Mouse (Mus musculus): ENCODE results near the gene Gm20379. TPM values are rescaled to one million over a fixed set of nuclear protein-coding genes. Genes with fewer than 3 reads are reported as not detected.

Gene Gm20379
- polyA plus RNA-seq, 1 experiment from 2014 or later = 0.74 TPM

DNA sequence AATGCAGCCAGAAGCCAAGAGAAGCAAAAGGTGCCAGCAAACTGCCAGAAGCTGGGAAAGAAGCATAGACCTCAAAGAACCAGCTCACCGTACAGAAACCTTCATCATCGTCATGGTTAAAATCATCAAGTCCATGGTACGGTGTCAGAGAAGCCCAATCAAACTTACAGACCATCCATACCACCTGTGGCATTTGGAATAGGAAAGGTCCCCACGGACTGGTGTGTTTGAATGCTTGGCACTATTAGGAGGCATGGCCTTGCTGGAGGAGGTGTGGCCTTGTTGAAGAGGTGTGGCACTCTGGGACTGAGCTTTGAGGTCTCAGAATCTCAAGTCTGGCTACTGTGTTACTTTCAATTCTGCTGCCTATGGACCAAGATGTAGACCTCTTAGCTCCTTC lies 9.3 kb upstream of the Gm20379 start:
- no peak for DNase-seq (ENCODE audit: low spot score, missing footprints)
- ATAC-seq (ENCODE audit: low FRiP score) = no peak
- Histone ChIP-seq H3K27me3 (ENCODE audit: control insufficient read depth, insufficient read depth, low read length) (no peaks in the 10 kb centered on the region), H3K4me2 (no peak overlapping the region), H3K4me3 (ENCODE audit: low read depth, low read length) (no peak overlapping the region), H3K27ac (ENCODE audit: low read depth, low read length) (no peak overlapping the region), H3K4me1 (ENCODE audit: control insufficient read depth, insufficient read depth, low read length) (no peaks in the 10 kb centered on the region), H3K36me3 (ENCODE audit: control insufficient read depth, insufficient read depth, low read length) (no peaks in the 10 kb centered on the region), H3K9ac (ENCODE audit: low read length) (no peak overlapping the region), H3K9me3 (ENCODE audit: control insufficient read depth, low read length) (no peaks in the 10 kb centered on the region)
- WGBS = 93% methylated on average over 4 of the region's 4 CpGs

DNA sequence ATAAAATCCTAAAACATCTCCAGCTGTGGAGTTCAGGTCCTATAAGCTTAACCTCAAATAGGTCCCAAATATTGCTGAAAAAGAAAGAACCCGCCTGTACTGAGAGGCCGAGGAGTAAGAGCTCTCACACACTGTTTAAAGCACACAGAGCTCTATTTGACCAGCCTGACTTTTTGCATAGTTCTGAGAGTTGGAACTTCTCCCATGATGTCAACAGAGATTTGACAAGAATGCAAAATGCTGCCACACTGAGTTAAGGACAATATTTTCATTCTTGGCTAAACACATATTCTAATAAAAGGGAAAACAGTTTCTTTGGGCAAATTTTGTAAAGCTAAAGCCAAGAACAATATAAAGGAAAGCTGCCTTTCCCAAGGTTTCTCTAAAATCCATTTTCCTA lies 8.8 kb upstream of the Gm20379 start:
- Histone ChIP-seq H3K4me2 (no peak overlapping the region), H3K4me1 (ENCODE audit: control insufficient read depth, insufficient read depth, low read length) (no peaks in the 10 kb centered on the region), H3K9me3 (ENCODE audit: control insufficient read depth, low read length) (no peaks in the 10 kb centered on the region), H3K9ac (ENCODE audit: low read length) (no peak overlapping the region), H3K36me3 (ENCODE audit: control insufficient read depth, insufficient read depth, low read length) (no peaks in the 10 kb centered on the region), H3K27me3 (ENCODE audit: control insufficient read depth, insufficient read depth, low read length) (no peaks in the 10 kb centered on the region), H3K4me3 (ENCODE audit: low read depth, low read length) (no peak overlapping the region), H3K27ac (ENCODE audit: low read depth, low read length) (no peak overlapping the region)
- 92% methylated on average over 2 of the region's 2 CpGs for WGBS
- no peak for DNase-seq (ENCODE audit: low spot score, missing footprints)
- ATAC-seq (ENCODE audit: low FRiP score) = no peak

- Histone ChIP-seq H3K36me3 (ENCODE audit: control insufficient read depth, insufficient read depth, low read length) (no peaks in the 10 kb centered on the region), H3K4me1 (ENCODE audit: control insufficient read depth, insufficient read depth, low read length) (no peaks in the 10 kb centered on the region), H3K9ac (ENCODE audit: low read length) (no peak overlapping the region), H3K27me3 (ENCODE audit: control insufficient read depth, insufficient read depth, low read length) (no peaks in the 10 kb centered on the region), H3K27ac (ENCODE audit: low read depth, low read length) (no peak overlapping the region), H3K9me3 (ENCODE audit: control insufficient read depth, low read length) (no peaks in the 10 kb centered on the region), H3K4me3 (ENCODE audit: low read depth, low read length) (no peak overlapping the region), H3K4me2 (no peak overlapping the region)
- DNase-seq (ENCODE audit: low spot score, missing footprints) (no peak), ATAC-seq (ENCODE audit: low FRiP score) (no peak)
- WGBS = 83% methylated on average over 1 of the region's 1 CpGs
Observed at GRCm38 (mm10) chr13:92299522-92299921, 6.3 kb upstream of the Gm20379 start.

DNA sequence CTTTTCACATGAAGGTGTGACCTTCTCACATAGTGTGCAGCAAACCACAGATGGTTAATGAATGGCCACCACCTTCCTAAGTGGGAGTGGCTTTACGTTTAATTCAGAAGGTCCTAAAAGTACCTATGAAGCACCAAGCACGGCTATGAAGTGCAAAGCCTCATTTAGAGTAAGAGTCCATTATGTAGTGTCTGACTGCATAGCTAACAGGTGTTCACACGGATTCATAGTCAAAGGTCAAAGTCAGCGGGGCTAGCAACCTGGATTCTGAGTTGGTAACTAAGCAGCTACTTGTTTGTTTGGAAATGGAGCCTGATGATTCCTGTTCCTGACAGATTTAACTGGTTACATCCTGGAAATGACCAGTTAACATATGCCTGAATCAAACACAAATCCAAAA lies 4.0 kb upstream of the Gm20379 start:
- no peaks in the 10 kb centered on the region for H3K36me3 ChIP-seq (ENCODE audit: control insufficient read depth, insufficient read depth, low read length)
- H3K4me1 ChIP-seq (ENCODE audit: control insufficient read depth, insufficient read depth, low read length) = no peaks in the 10 kb centered on the region
- H3K9me3 ChIP-seq (ENCODE audit: control insufficient read depth, low read length) = no peaks in the 10 kb centered on the region
- ATAC-seq (ENCODE audit: low FRiP score) (no peak), DNase-seq (ENCODE audit: low spot score, missing footprints) (no peak)
- no peak overlapping the region for H3K4me2 ChIP-seq
- no peak overlapping the region for H3K9ac ChIP-seq (ENCODE audit: low read length)
- WGBS = 85% methylated on average over 4 of the region's 4 CpGs
- H3K4me3 ChIP-seq (ENCODE audit: low read depth, low read length) = no peak overlapping the region
- H3K27me3 ChIP-seq (ENCODE audit: control insufficient read depth, insufficient read depth, low read length) = no peaks in the 10 kb centered on the region
- no peak overlapping the region for H3K27ac ChIP-seq (ENCODE audit: low read depth, low read length)

DNA sequence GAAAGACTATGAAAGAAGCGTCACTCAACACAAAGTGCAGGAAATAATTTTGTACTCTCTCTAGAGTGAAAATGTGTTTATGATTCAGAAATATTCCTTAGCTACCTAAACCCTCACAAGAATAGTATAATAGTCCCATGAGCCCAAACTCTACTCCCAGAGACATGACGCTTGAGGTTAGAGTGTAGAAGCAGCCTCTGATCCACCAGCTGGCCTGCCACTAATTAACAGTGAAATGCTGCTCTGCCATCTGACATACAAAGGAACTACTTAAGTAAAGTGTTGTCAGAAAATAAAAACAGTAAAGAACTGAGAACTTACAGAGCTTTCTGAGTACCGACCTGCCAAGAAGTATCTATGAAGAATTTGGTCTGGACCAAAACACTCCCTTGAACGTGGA lies 3.3 kb upstream of the Gm20379 start:
- no peaks in the 10 kb centered on the region for H3K4me1 ChIP-seq (ENCODE audit: control insufficient read depth, insufficient read depth, low read length)
- no peak overlapping the region for H3K9ac ChIP-seq (ENCODE audit: low read length)
- H3K36me3 ChIP-seq (ENCODE audit: control insufficient read depth, insufficient read depth, low read length) = no peaks in the 10 kb centered on the region
- ATAC-seq (ENCODE audit: low FRiP score) (no peak), DNase-seq (ENCODE audit: low spot score, missing footprints) (no peak)
- 91% methylated on average over 4 of the region's 4 CpGs for WGBS
- no peak overlapping the region for H3K4me2 ChIP-seq
- no peaks in the 10 kb centered on the region for H3K27me3 ChIP-seq (ENCODE audit: control insufficient read depth, insufficient read depth, low read length)
- no peak overlapping the region for H3K4me3 ChIP-seq (ENCODE audit: low read depth, low read length)
- H3K9me3 ChIP-seq (ENCODE audit: control insufficient read depth, low read length) = no peaks in the 10 kb centered on the region
- no peak overlapping the region for H3K27ac ChIP-seq (ENCODE audit: low read depth, low read length)

DNA sequence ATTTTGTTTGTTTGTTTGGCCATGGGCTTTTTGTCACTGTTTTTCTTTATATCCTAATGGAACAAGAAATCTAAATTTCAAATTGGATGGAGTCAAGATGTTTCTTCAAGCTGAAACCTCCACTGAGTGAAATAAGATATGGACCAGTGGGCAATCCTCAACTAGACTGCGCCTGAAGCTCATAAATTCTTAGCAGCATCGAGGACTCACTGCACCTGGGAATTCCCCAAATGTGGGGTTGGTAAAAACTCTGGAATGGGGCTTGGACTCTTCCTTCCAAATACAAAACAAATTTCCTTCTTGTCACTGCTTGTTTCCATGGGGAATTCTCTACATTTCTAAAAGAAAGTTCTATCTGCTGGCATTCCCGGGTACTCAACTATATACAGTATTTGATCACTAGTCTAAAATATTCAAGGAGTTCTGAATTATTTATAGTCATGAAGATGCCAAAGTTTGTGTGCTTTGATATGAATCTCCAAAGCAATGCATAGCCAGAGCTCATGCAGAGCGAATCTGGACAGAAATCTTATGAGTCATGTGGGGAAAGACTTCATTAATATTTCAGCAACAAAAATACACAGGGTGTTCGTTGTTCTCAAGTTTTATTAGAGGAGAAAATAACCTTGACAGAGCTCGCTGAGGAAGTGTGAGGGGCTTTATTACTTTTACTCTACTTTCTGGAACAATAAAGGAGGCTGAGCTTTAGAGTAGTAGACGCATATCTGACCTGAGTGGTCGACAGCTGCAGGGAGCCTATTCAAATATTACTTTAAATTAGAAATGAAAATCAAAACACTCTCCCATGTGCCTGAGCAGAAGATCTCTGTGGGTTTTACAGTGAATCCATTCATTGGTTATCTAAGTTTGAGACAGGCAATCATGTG lies 2.5 kb upstream of the Gm20379 start:
- Histone ChIP-seq H3K4me3 (ENCODE audit: low read depth, low read length) (no peak overlapping the region), H3K9ac (ENCODE audit: low read length) (no peak overlapping the region), H3K4me2 (no peak overlapping the region), H3K36me3 (ENCODE audit: control insufficient read depth, insufficient read depth, low read length) (no peaks in the 10 kb centered on the region), H3K4me1 (ENCODE audit: control insufficient read depth, insufficient read depth, low read length) (no peaks in the 10 kb centered on the region), H3K9me3 (ENCODE audit: control insufficient read depth, low read length) (no peaks in the 10 kb centered on the region), H3K27ac (ENCODE audit: low read depth, low read length) (no peak overlapping the region), H3K27me3 (ENCODE audit: control insufficient read depth, insufficient read depth, low read length) (no peaks in the 10 kb centered on the region)
- DNase-seq (ENCODE audit: low spot score, missing footprints) = no peak
- 90% methylated on average over 8 of the region's 8 CpGs for WGBS
- no peak for ATAC-seq (ENCODE audit: low FRiP score)

GRCm38 (mm10) chr13:92304291-92304690 lies 1.5 kb upstream of the Gm20379 start:
- no peak overlapping the region for H3K27ac ChIP-seq (ENCODE audit: low read depth, low read length)
- no peaks in the 10 kb centered on the region for H3K36me3 ChIP-seq (ENCODE audit: control insufficient read depth, insufficient read depth, low read length)
- H3K4me1 ChIP-seq (ENCODE audit: control insufficient read depth, insufficient read depth, low read length) = no peaks in the 10 kb centered on the region
- H3K9ac ChIP-seq (ENCODE audit: low read length) = no peak overlapping the region
- WGBS = 94% methylated on average over 5 of the region's 5 CpGs
- ATAC-seq (ENCODE audit: low FRiP score) = no peak
- DNase-seq (ENCODE audit: low spot score, missing footprints) = no peak
- H3K27me3 ChIP-seq (ENCODE audit: control insufficient read depth, insufficient read depth, low read length) = no peaks in the 10 kb centered on the region
- H3K9me3 ChIP-seq (ENCODE audit: control insufficient read depth, low read length) = no peaks in the 10 kb centered on the region
- H3K4me3 ChIP-seq (ENCODE audit: low read depth, low read length) = no peak overlapping the region
- H3K4me2 ChIP-seq = no peak overlapping the region

DNA sequence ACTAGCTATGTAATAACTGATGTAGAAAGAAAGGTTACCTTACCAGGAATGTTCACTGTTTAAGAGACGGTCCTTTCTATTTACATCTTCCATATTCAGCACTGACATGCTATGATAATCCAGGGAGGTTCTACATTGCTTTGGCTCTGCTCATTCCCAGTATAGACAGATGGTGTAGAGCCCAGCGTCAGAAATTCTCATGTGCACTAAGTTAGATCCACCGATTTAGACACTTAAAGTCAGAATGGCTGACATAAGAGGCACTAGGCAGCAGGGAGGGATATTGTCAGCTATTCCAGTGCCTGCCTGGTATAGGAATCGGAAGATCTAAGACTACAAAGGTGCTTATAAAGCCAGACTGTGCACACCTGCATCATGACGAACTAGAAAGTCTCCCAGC lies 8.8 kb downstream of the Gm20379 start:
- H3K36me3 ChIP-seq (ENCODE audit: control insufficient read depth, insufficient read depth, low read length) = 0 out of 2 replicates have a peak, but pooled peaks cover 3% of the 10 kb centered on the region
- H3K4me3 ChIP-seq (ENCODE audit: low read depth, low read length) = no peak overlapping the region
- H3K9me3 ChIP-seq (ENCODE audit: control insufficient read depth, low read length) = no peaks in the 10 kb centered on the region
- H3K4me2 ChIP-seq = no peak overlapping the region
- H3K27me3 ChIP-seq (ENCODE audit: control insufficient read depth, insufficient read depth, low read length) = no peaks in the 10 kb centered on the region
- no peak for DNase-seq (ENCODE audit: low spot score, missing footprints)
- WGBS = 88% methylated on average over 5 of the region's 5 CpGs
- no peak overlapping the region for H3K9ac ChIP-seq (ENCODE audit: low read length)
- H3K4me1 ChIP-seq (ENCODE audit: control insufficient read depth, insufficient read depth, low read length) = no peaks in the 10 kb centered on the region
- no peak overlapping the region for H3K27ac ChIP-seq (ENCODE audit: low read depth, low read length)
- no peak for ATAC-seq (ENCODE audit: low FRiP score)

DNA sequence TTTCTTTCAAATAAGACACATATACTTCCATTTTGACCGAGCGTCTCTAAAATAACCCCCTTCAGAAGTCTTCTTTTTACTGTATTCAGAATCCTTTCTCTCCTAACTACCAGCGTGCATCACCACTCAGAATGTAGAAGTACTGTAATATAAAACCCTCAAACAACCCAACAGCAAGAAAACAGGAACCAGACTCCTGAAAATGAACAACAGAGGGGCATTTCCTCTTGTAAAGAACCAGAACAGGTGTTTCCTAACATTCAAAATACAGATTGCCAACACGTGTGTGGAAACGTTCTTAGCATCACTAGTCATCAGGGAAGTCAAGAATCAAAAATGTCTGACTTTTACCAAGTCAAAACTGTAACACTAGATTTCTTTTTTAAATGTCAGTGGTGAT lies 15.0 kb downstream of the Gm20379 start:
- no peak overlapping the region for H3K27ac ChIP-seq (ENCODE audit: low read depth, low read length)
- 89% methylated on average over 5 of the region's 5 CpGs for WGBS
- no peak overlapping the region for H3K9ac ChIP-seq (ENCODE audit: low read length)
- ATAC-seq (ENCODE audit: low FRiP score) (no peak), DNase-seq (ENCODE audit: low spot score, missing footprints) (no peak)
- no peak overlapping the region for H3K4me2 ChIP-seq
- no peaks in the 10 kb centered on the region for H3K9me3 ChIP-seq (ENCODE audit: control insufficient read depth, low read length)
- H3K4me1 ChIP-seq (ENCODE audit: control insufficient read depth, insufficient read depth, low read length) = no peaks in the 10 kb centered on the region
- H3K27me3 ChIP-seq (ENCODE audit: control insufficient read depth, insufficient read depth, low read length) = no peaks in the 10 kb centered on the region
- 0 out of 2 replicates have a peak, but pooled peaks cover 5% of the 10 kb centered on the region for H3K36me3 ChIP-seq (ENCODE audit: control insufficient read depth, insufficient read depth, low read length)
- no peak overlapping the region for H3K4me3 ChIP-seq (ENCODE audit: low read depth, low read length)

All from midbrain, embryonic 11.5 days (tissue).